Mouse (Mus musculus) embryonic facial prominence, embryonic 10.5 days (tissue): ENCODE results near the gene Clhc1. TPM values are rescaled to one million over a fixed set of nuclear protein-coding genes. Genes with fewer than 3 reads are reported as not detected.

Experiments
- DNase-seq: peaks from one replicate; pipeline ENCODE4 v3.0.0-alpha.2; 2017; ENCODE audit warnings: low spot score
- H3K27ac ChIP-seq: fragments of 300-500 bp; sonication (generic); replicated peaks from 2 replicates; pipeline ENCODE4 v1.5.1; 2016; ENCODE audit warnings: mild to moderate bottlenecking
- H3K27me3 ChIP-seq: fragments of 300-500 bp; sonication (generic); replicated peaks from 2 replicates; pipeline ENCODE4 v1.6.1; 2016; ENCODE audit warnings: low read depth, mild to moderate bottlenecking; ENCODE audit not compliant: poor library complexity, severe bottlenecking
- H3K36me3 ChIP-seq: fragments of 300-500 bp; sonication (generic); replicated peaks from 2 replicates; pipeline ENCODE4 v1.6.1; 2016; ENCODE audit warnings: mild to moderate bottlenecking, moderate library complexity
- H3K4me1 ChIP-seq: fragments of 300-500 bp; sonication (generic); 2 replicates; pipeline ENCODE4 v1.6.1; 2016
- H3K4me3 ChIP-seq: fragments of 300-500 bp; sonication (generic); 2 replicates; pipeline ENCODE4 v1.5.1; 2016; ENCODE audit warnings: mild to moderate bottlenecking, moderate library complexity
- H3K9me3 ChIP-seq: fragments of 300-500 bp; sonication (generic); 2 replicates; pipeline ENCODE4 v1.6.1; 2016; ENCODE audit warnings: mild to moderate bottlenecking
- WGBS: fragments of 180-500 bp; shearing (Covaris S2); methylation state at CpG from one replicate; pipeline ENCODE4 v1.1.7; 2016; 5-methylcytosine and 5-hydroxymethylcytosine counted together
- polyA plus RNA-seq: library from polyadenylated mRNA; unstranded; fragments of >200 nt; fragmentation: Nextera tagmentation; extraction: Ambion mirVana; gene quantifications from 2 replicates; pipeline ENCODE4 v1.2.1, GENCODE M21; 2016

Clhc1 gene
- polyA plus RNA-seq, 1 experiment from 2014 or later, result 0.25 TPM

DNA sequence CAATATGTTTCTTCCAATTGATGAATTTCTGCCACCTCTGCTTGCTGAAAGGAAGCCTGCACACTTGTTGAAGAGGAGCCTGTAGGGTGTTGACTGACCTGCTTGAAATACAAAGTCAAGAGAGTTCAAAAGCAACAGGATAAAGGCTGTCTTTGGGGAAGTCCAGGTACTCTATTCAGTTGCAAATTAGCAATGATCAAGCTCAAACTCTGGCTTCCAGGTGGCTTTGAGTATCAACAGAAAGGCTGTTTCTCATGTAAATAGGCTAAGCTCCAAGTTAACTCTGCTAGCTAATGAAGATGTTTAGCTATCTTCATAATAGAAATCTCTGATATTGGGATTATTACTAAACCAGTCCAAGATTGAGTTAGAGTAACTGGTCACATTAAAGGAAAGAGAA, 49.4 kb downstream of the Clhc1 start:
- DNase-seq, result no peak
- Histone ChIP-seq H3K9me3 (no peaks in the 10 kb centered on the region), H3K27ac (no peak overlapping the region)

DNA sequence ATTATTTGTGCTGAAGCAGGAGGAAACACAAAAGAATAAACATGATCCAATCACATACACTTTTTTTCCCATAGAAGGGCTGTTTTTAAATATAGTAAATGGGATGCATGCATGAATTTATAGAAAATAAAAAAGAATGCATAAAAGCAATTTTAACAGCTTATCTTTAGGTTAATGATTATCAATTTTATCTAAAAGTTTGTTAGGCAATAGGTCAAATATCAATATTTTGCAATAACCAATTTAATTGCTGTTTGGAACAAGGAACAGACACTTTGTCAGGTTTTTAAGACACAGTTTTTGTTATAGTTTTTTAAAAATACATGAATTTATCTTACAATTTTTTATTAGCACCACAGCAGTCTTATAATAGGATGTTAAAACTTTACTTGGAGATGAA, 51.2 kb downstream of the Clhc1 start:
- Histone ChIP-seq H3K27ac (no peak overlapping the region), H3K36me3 (no peaks in the 10 kb centered on the region), H3K27me3 (no peaks in the 10 kb centered on the region), H3K9me3 (no peaks in the 10 kb centered on the region), H3K4me1 (no peaks in the 10 kb centered on the region), H3K4me3 (no peak overlapping the region)
- no peak for DNase-seq

More for the DNA sequence above, 49.4 kb downstream of the Clhc1 start:
- H3K4me1 ChIP-seq, result no peaks in the 10 kb centered on the region
- H3K27me3 ChIP-seq, result no peaks in the 10 kb centered on the region
- H3K36me3 ChIP-seq, result no peaks in the 10 kb centered on the region
- no peak overlapping the region for H3K4me3 ChIP-seq

DNA sequence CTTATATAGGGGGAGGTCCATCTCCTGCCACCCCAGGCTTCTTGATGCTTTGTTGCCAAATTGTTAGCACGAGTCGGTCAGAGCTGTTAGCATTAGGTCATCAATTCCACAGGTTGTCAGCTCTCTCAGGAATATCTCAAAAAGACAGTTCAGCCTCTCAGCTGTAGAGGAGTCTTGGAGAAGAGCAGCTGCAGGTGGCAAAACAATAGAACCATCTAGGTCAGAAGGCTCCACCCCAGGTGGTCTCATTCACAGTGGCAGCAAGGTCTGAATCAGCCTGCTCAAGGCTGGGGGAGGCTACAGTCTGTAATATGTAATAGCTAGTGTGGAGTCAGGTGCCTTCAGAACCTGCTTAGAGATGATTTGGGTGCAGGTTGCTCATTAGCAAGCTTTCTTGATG, 55.8 kb downstream of the Clhc1 start:
- Histone ChIP-seq H3K27ac (no peak overlapping the region), H3K9me3 (no peaks in the 10 kb centered on the region), H3K36me3 (no peaks in the 10 kb centered on the region), H3K4me1 (no peaks in the 10 kb centered on the region), H3K4me3 (no peak overlapping the region), H3K27me3 (no peaks in the 10 kb centered on the region)
- no peak for DNase-seq
- 66% methylated on average over 2 of the region's 2 CpGs for WGBS

DNA sequence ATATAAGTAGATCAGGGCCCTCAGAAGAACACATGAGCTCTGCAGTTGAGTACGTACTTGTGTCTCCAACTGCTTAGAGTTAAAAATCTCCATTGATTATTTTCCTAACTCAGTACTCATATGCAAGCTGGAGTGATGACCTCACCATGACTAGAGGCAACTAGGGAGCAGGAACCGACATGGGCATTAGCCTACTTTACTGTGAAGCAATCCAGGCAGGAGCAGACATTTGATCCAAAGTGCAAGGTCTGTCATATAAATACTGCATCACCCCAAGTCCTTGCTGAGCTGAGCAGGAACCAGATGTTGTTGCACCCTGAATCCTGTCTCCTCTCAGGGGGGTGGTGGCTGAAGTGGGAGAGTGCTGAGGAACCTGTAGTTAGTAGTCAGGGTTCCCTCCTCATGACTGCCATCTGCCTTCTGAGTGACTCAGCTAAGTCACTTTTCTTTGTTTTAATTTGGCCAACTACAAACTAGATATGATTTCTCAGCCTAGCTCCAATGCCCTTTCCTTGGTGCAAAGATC, 59.8 kb downstream of the Clhc1 start:
- Histone ChIP-seq H3K36me3 (no peaks in the 10 kb centered on the region), H3K4me1 (no peaks in the 10 kb centered on the region), H3K27ac (no peak overlapping the region), H3K4me3 (no peak overlapping the region), H3K27me3 (no peaks in the 10 kb centered on the region), H3K9me3 (no peaks in the 10 kb centered on the region)
- WGBS, result 77% methylated on average over 2 of the region's 2 CpGs
- no peak for DNase-seq

DNA sequence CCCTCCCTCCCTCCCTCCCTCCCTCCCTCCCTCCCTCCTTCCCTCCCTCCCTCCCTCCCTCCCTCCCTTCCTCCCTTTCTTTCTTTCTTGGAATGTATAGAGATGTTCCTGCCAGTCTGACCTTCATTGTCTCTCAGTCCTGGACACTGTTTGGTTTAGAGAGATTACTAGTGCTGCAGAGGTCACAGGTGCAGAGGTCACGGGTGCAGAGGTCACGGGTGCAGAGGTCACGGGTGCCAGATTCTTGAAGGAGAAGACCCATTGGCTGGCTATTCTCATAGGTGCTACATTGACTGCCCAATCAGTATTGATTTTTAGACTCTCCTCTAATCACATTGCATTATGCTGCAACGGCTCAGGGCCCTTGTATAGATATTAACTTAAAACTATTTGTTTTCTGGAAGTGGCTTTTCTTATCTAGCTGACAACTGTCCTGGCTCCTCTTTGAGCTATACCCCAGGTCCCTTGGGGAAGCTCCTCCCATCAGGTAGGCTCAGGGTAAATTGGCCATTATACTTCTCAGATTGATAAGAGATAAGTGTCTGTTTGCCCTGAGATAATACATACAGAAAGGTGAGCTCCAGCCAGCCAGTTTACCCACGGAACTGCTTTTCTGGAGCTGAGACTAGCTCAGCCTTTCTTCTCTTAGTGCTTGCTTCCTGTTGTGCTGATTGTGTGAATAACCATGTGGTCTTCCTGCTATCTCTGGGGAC, 62.2 kb downstream of the Clhc1 start:
- no peak for DNase-seq
- H3K36me3 ChIP-seq, result no peaks in the 10 kb centered on the region
- no peaks in the 10 kb centered on the region for H3K9me3 ChIP-seq
- no peak overlapping the region for H3K27ac ChIP-seq
- H3K27me3 ChIP-seq, result no peaks in the 10 kb centered on the region
- no peaks in the 10 kb centered on the region for H3K4me1 ChIP-seq
- 76% methylated on average over 5 of the region's 5 CpGs for WGBS
- H3K4me3 ChIP-seq, result no peak overlapping the region

DNA sequence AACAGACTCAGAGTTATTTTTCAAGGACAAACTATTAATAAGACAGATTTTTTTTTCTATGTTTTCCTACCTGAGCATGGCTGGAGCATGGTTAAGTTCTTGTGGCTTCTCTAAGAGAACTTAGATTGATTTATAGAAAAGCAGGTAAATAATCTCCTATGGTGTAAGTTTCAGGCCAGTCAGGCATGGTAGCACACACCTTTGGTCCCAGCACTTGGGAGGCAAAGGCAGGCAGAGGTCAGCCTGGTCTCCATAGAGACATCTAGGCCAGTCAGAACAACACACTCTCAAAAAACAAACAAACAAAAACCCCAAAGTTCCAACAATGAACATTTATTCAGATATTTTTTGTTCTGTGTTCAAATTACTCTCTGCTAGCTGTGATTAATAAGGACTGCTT, 64.3 kb downstream of the Clhc1 start:
- no peaks in the 10 kb centered on the region for H3K36me3 ChIP-seq
- H3K4me1 ChIP-seq, result no peaks in the 10 kb centered on the region
- no peaks in the 10 kb centered on the region for H3K27me3 ChIP-seq
- H3K27ac ChIP-seq, result no peak overlapping the region
- no peak overlapping the region for H3K4me3 ChIP-seq
- DNase-seq, result no peak
- H3K9me3 ChIP-seq, result no peaks in the 10 kb centered on the region

DNA sequence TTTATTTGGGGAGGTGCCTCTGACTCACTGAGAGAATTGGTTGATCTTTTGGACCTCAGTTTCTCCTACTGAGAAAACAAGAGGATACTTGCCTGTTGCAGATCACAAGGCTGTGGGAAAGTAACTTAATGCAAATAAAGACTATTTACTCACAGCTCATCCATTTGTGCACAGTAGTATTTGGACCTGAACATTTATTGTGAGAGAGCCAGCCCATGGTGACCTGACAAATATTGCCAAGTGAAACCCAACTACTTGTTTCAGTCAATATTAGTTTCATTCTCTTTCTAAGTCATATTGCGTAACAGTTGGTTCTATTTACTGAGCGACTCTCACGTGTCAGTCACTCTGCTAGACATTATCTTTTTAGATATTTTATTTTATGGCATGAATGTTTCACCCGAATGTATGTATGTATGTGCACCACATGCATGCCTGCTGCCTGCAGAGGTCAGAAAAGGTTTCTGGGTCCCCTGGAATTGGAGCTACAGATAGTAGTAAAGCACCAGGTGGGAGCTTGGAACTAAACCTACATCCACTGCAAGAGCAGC, 65.5 kb downstream of the Clhc1 start:
- no peak for DNase-seq
- WGBS, result 88% methylated on average over 4 of the region's 4 CpGs
- H3K4me3 ChIP-seq, result no peak overlapping the region
- no peaks in the 10 kb centered on the region for H3K36me3 ChIP-seq
- no peaks in the 10 kb centered on the region for H3K27me3 ChIP-seq
- H3K9me3 ChIP-seq, result no peaks in the 10 kb centered on the region
- H3K27ac ChIP-seq, result no peak overlapping the region
- H3K4me1 ChIP-seq, result no peaks in the 10 kb centered on the region

DNA sequence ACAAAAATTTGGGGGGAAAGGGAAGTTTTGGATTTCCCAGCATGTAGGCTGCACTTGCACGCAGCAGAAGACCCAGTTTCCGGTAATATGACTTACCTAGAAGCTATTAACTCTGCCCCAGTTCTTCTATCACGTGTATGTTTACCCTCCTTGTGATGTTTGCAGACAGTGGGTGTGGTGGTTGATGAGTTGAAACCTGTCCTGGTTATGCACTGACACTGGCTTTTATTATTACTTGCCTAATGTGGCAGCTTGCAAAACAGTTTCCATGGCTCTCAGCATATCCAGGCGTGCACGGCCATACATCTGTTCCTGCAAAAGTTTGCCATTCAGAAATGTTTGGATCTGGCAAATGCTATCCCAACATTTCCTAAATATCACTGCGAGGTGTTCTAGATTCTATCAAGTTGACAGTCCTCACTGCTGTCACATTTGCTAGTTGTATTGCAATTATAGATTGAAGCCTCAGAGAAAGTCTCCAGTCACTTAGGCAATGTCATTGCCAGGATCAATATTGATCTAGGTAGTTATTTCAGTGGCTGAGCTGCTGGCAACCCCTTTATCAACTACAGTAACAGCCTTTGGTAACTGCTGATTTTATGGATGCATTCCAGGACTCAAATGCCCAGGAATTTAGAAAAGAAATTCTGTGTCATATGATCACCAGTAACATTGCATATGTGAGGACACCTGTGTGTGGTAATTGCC, 66.6 kb downstream of the Clhc1 start:
- no peak overlapping the region for H3K4me3 ChIP-seq
- H3K36me3 ChIP-seq, result no peaks in the 10 kb centered on the region
- no peaks in the 10 kb centered on the region for H3K4me1 ChIP-seq
- H3K27ac ChIP-seq, result no peak overlapping the region
- WGBS, result 86% methylated on average over 6 of the region's 6 CpGs
- no peak for DNase-seq
- no peaks in the 10 kb centered on the region for H3K9me3 ChIP-seq
- H3K27me3 ChIP-seq, result no peaks in the 10 kb centered on the region

DNA sequence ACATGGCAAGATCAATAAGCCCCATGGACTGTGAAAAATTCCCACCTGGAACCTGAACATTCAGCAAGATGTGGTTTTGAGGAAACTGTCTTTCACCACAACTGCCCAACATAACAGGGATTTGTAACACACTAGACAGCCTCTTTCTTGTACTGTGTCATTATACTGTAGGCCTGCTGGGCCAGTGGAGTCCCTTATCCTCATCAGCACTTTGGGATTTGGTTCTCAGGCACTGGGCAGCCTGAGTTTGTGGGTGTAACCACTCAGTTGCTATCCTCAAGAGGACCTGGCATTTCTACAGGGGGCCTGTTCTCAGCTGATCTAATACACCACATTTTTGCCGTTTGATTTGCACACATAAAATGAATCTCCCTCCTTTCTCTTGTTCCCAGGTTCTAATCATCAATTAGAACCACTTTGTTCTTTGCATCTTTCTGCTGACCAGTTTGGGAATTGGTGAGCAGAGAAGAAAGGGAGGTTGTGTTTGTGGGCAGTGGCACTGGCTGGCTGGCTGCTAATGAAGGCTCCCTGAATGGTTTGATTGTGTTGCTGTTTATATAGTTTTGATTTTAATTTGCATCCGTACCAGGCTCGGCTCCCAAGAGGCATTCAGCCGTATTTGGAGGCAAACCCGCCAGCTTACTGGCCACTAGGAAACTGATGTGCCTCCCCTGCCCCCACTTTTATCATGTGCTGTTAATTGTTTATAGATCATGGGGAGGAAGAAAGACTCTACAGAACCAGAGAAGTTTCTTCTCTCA, 74.5 kb downstream of the Clhc1 start:
- H3K27me3 ChIP-seq, result no peaks in the 10 kb centered on the region
- no peaks in the 10 kb centered on the region for H3K4me1 ChIP-seq
- no peaks in the 10 kb centered on the region for H3K36me3 ChIP-seq
- no peak for DNase-seq
- no peak overlapping the region for H3K27ac ChIP-seq
- 71% methylated on average over 5 of the region's 5 CpGs for WGBS
- H3K9me3 ChIP-seq, result no peaks in the 10 kb centered on the region
- H3K4me3 ChIP-seq, result no peak overlapping the region

DNA sequence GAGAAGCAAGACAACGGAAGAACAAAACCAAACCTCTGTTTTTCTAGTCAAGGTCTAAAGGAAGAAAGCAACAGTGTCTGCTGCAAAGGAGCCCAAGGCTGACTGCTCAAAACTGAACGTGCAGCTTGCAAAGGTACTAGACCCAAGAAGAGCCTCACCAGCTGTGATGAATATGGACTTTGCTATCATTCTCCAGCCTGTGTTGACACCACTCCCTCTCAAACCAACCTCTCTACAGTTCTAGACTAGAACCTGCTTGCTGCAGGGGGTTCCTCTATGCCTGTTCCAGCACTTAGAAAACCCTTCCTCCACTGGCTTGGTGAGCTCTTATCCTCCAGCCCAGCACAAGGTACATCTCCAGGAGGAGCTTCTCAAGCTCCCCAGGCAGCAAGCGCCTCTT, 75.6 kb downstream of the Clhc1 start:
- no peaks in the 10 kb centered on the region for H3K36me3 ChIP-seq
- no peaks in the 10 kb centered on the region for H3K4me1 ChIP-seq
- 86% methylated on average over 3 of the region's 3 CpGs for WGBS

DNA sequence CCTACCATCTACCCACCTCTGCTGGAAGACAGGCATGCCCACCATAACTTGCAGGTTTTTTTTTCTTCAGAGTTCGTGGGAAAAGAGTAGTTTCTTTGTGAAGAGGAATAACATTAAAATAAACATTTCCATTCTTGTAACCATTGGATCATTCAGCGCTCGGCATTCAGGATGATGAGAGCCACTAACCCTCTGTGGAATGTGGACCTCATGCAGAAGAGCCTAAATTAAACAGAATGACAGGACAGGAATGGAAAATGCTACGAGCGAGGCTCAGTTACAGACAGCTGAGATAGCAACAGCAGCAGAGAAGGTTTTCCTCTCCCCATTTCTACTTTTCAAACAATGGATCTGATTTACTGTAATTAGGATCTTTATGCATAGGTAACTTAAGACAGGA, 78.8 kb downstream of the Clhc1 start:
- no peak overlapping the region for H3K27ac ChIP-seq
- H3K27me3 ChIP-seq, result no peaks in the 10 kb centered on the region
- H3K36me3 ChIP-seq, result no peaks in the 10 kb centered on the region
- DNase-seq, result no peak
- WGBS, result 73% methylated on average over 5 of the region's 5 CpGs
- H3K9me3 ChIP-seq, result no peaks in the 10 kb centered on the region
- no peak overlapping the region for H3K4me3 ChIP-seq
- H3K4me1 ChIP-seq, result no peaks in the 10 kb centered on the region

More for the DNA sequence above, 75.6 kb downstream of the Clhc1 start:
- Histone ChIP-seq H3K27me3 (no peaks in the 10 kb centered on the region), H3K27ac (no peak overlapping the region), H3K9me3 (no peaks in the 10 kb centered on the region), H3K4me3 (no peak overlapping the region)
- no peak for DNase-seq

DNA sequence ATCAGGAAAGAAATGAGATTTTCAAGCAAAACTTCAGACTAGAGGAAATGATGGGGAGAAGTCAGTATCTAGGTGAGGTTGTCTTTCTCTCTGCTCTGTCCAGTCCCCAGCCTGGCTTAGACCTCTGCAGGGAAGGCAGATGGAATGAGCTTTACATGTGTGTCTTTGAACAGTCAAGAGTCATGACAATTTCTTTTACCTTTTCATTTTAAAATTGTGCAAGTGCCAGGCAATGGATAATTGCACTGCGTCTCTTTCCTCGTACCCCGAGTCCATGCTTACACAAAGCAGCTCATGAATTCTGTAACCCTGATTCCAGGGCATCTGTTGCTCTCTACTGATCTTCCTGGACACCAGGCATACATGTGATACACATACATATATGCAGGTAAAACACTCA, 80.0 kb downstream of the Clhc1 start:
- no peaks in the 10 kb centered on the region for H3K36me3 ChIP-seq
- WGBS, result 89% methylated on average over 3 of the region's 3 CpGs
- H3K4me3 ChIP-seq, result no peak overlapping the region
- no peaks in the 10 kb centered on the region for H3K9me3 ChIP-seq
- H3K27ac ChIP-seq, result no peak overlapping the region
- DNase-seq, result no peak
- H3K27me3 ChIP-seq, result no peaks in the 10 kb centered on the region
- no peaks in the 10 kb centered on the region for H3K4me1 ChIP-seq
